Mouse (Mus musculus): Measurements from ENCODE around the gene L3mbtl3. TPM values are rescaled to one million over a fixed set of nuclear protein-coding genes. Genes with fewer than 3 reads are reported as not detected.

L3mbtl3 gene
- polyA plus RNA-seq, 1 experiment from 2014 or later = 2.0 TPM

- H3K9me3 ChIP-seq (ENCODE audit: low read length) = no peaks in the 10 kb centered on the region
- H3K27me3 ChIP-seq (ENCODE audit: insufficient read depth, low read length) = no peaks in the 10 kb centered on the region
- no peak for DNase-seq
- no peak overlapping the region for H3K9ac ChIP-seq (replicated peaks)
- H3K27ac ChIP-seq (ENCODE audit: low read depth) = no peak overlapping the region
- no peak overlapping the region for H3K4me3 ChIP-seq (ENCODE audit: low read depth, low read length)
- H3K4me2 ChIP-seq (ENCODE audit: low read depth, low read length) = no peak overlapping the region
- 83% methylated on average over 6 of the region's 6 CpGs for whole genome bisulfite sequencing (ENCODE audit: insufficient replicate concordance)
- no peaks in the 10 kb centered on the region for H3K4me1 ChIP-seq (ENCODE audit: insufficient read depth)
- H3K36me3 ChIP-seq (replicated peaks; ENCODE audit: insufficient read depth, low read length) = peaks cover 15% of the 10 kb centered on the region
- TF ChIP-seq CTCF (IDR thresholded peaks at IDR 0.05; ENCODE audit: low read depth) = no peak
- no peak for TF ChIP-seq EP300 (IDR thresholded peaks at IDR 0.05; ENCODE audit: low read depth)
- no peak for ATAC-seq
Measured at GRCm38 (mm10) chr10:26275414-26275813, 100.4 kb downstream of the L3mbtl3 start.

GRCm38 (mm10) chr10:26263744-26264459 is 111.9 kb downstream of the L3mbtl3 start:
- WGBS (ENCODE audit: insufficient replicate concordance) = 66% methylated on average over 3 of the region's 3 CpGs

GRCm38 (mm10) chr10:26259908-26260307 is 115.9 kb downstream of the L3mbtl3 start:
- TF ChIP-seq CTCF (IDR thresholded peaks at IDR 0.05; ENCODE audit: low read depth) (no peak), EP300 (IDR thresholded peaks at IDR 0.05; ENCODE audit: low read depth) (no peak)
- Histone ChIP-seq H3K36me3 (replicated peaks; ENCODE audit: insufficient read depth, low read length) (no peaks in the 10 kb centered on the region), H3K9ac (replicated peaks) (no peak overlapping the region), H3K27ac (ENCODE audit: low read depth) (no peak overlapping the region), H3K9me3 (ENCODE audit: low read length) (no peaks in the 10 kb centered on the region), H3K4me1 (ENCODE audit: insufficient read depth) (no peaks in the 10 kb centered on the region), H3K27me3 (ENCODE audit: insufficient read depth, low read length) (no peaks in the 10 kb centered on the region), H3K4me2 (ENCODE audit: low read depth, low read length) (no peak overlapping the region), H3K4me3 (ENCODE audit: low read depth, low read length) (no peak overlapping the region)
- WGBS (ENCODE audit: insufficient replicate concordance) = 61% methylated on average over 4 of the region's 4 CpGs
- DNase-seq = no peak
- ATAC-seq = no peak

More at GRCm38 (mm10) chr10:26263744-26264459, 111.9 kb downstream of the L3mbtl3 start:
- Histone ChIP-seq H3K27ac (ENCODE audit: low read depth) (no peak overlapping the region), H3K4me1 (ENCODE audit: insufficient read depth) (no peaks in the 10 kb centered on the region), H3K9me3 (ENCODE audit: low read length) (no peaks in the 10 kb centered on the region), H3K36me3 (replicated peaks; ENCODE audit: insufficient read depth, low read length) (no peaks in the 10 kb centered on the region), H3K4me3 (ENCODE audit: low read depth, low read length) (no peak overlapping the region), H3K27me3 (ENCODE audit: insufficient read depth, low read length) (no peaks in the 10 kb centered on the region), H3K4me2 (ENCODE audit: low read depth, low read length) (no peak overlapping the region), H3K9ac (replicated peaks) (no peak overlapping the region)
- ATAC-seq = no peak
- no peak for TF ChIP-seq EP300 (IDR thresholded peaks at IDR 0.05; ENCODE audit: low read depth)
- no peak for TF ChIP-seq CTCF (IDR thresholded peaks at IDR 0.05; ENCODE audit: low read depth)
- DNase-seq = no peak

- Histone ChIP-seq H3K9ac (replicated peaks) (no peak overlapping the region), H3K4me1 (ENCODE audit: insufficient read depth) (no peaks in the 10 kb centered on the region), H3K27me3 (ENCODE audit: insufficient read depth, low read length) (no peaks in the 10 kb centered on the region), H3K4me2 (ENCODE audit: low read depth, low read length) (no peak overlapping the region), H3K4me3 (ENCODE audit: low read depth, low read length) (no peak overlapping the region), H3K9me3 (ENCODE audit: low read length) (no peaks in the 10 kb centered on the region), H3K27ac (ENCODE audit: low read depth) (no peak overlapping the region), H3K36me3 (replicated peaks; ENCODE audit: insufficient read depth, low read length) (no peaks in the 10 kb centered on the region)
- TF ChIP-seq CTCF (IDR thresholded peaks at IDR 0.05; ENCODE audit: low read depth) (no peak), EP300 (IDR thresholded peaks at IDR 0.05; ENCODE audit: low read depth) (no peak)
- 72% methylated on average over 7 of the region's 7 CpGs for WGBS (ENCODE audit: insufficient replicate concordance)
- ATAC-seq = no peak
- no peak for DNase-seq
Measured at GRCm38 (mm10) chr10:26249426-26250165, 126.2 kb downstream of the L3mbtl3 start.

- TF ChIP-seq EP300 (IDR thresholded peaks at IDR 0.05; ENCODE audit: low read depth) (no peak), CTCF (IDR thresholded peaks at IDR 0.05; ENCODE audit: low read depth) (no peak)
- no peak overlapping the region for H3K4me2 ChIP-seq (ENCODE audit: low read depth, low read length)
- no peak overlapping the region for H3K9ac ChIP-seq (replicated peaks)
- DNase-seq = no peak
- H3K9me3 ChIP-seq (ENCODE audit: low read length) = no peaks in the 10 kb centered on the region
- 79% methylated on average over 6 of the region's 6 CpGs for WGBS (ENCODE audit: insufficient replicate concordance)
- H3K36me3 ChIP-seq (replicated peaks; ENCODE audit: insufficient read depth, low read length) = no peaks in the 10 kb centered on the region
- ATAC-seq = no peak
- no peak overlapping the region for H3K4me3 ChIP-seq (ENCODE audit: low read depth, low read length)
- H3K27me3 ChIP-seq (ENCODE audit: insufficient read depth, low read length) = no peaks in the 10 kb centered on the region
- no peaks in the 10 kb centered on the region for H3K4me1 ChIP-seq (ENCODE audit: insufficient read depth)
- no peak overlapping the region for H3K27ac ChIP-seq (ENCODE audit: low read depth)
Measured at GRCm38 (mm10) chr10:26244466-26244865, 131.3 kb downstream of the L3mbtl3 start.

GRCm38 (mm10) chr10:26243203-26243602 is 132.6 kb downstream of the L3mbtl3 start:
- Histone ChIP-seq H3K27ac (ENCODE audit: low read depth) (no peak overlapping the region), H3K27me3 (ENCODE audit: insufficient read depth, low read length) (no peaks in the 10 kb centered on the region), H3K36me3 (replicated peaks; ENCODE audit: insufficient read depth, low read length) (no peaks in the 10 kb centered on the region), H3K4me3 (ENCODE audit: low read depth, low read length) (no peak overlapping the region), H3K9ac (replicated peaks) (no peak overlapping the region), H3K9me3 (ENCODE audit: low read length) (no peaks in the 10 kb centered on the region), H3K4me1 (ENCODE audit: insufficient read depth) (no peaks in the 10 kb centered on the region), H3K4me2 (ENCODE audit: low read depth, low read length) (no peak overlapping the region)
- TF ChIP-seq EP300 (IDR thresholded peaks at IDR 0.05; ENCODE audit: low read depth) (no peak), CTCF (IDR thresholded peaks at IDR 0.05; ENCODE audit: low read depth) (no peak)
- ATAC-seq = no peak
- 84% methylated on average over 3 of the region's 3 CpGs for WGBS (ENCODE audit: insufficient replicate concordance)
- DNase-seq = no peak

Data from liver, postnatal 0 days (tissue).